Mouse (Mus musculus): ENCODE measurements around the gene Nabp2. TPM values are rescaled to one million over a fixed set of nuclear protein-coding genes. Genes with fewer than 3 reads are reported as not detected.

The Nabp2 gene
- total and polyA plus RNA-seq, 2 experiments from 2014 or later = 82.0 to 145 TPM

GRCm38 (mm10) chr10:128369599-128369998 lies 41.7 kb downstream of the Nabp2 start:
- Histone ChIP-seq H3K4me3 (ENCODE audit: low read depth, low read length) (peak overlapping the region; percentile 68), H3K36me3 (ENCODE audit: insufficient read depth, low read length) (no peaks in the 10 kb centered on the region), H3K4me1 (ENCODE audit: insufficient read depth, low read length) (no peaks in the 10 kb centered on the region), H3K9me3 (ENCODE audit: low read length) (no peaks in the 10 kb centered on the region), H3K27ac (ENCODE audit: low read depth, low read length) (peak overlapping the region; percentile 96), H3K4me2 (ENCODE audit: low read depth, low read length, poor library complexity, severe bottlenecking) (peak overlapping the region; percentile 91), H3K9ac (replicated peaks; ENCODE audit: low read length, poor library complexity, severe bottlenecking) (peak overlapping the region; percentile 77), H3K27me3 (ENCODE audit: insufficient read depth, low read length) (no peaks in the 10 kb centered on the region)
- DNase-seq (ENCODE audit: low spot score) (no peak), ATAC-seq (ENCODE audit: low FRiP score) (no peak)
- TF ChIP-seq CTCF (IDR thresholded peaks at IDR 0.05) = no peak
- 77% methylated on average over 6 of the region's 6 CpGs for WGBS

- WGBS = 2% methylated on average over 9 of the region's 9 CpGs
- no peaks in the 10 kb centered on the region for H3K9me3 ChIP-seq (ENCODE audit: low read length)
- peak overlapping the region; percentile 96 for H3K27ac ChIP-seq (ENCODE audit: low read depth, low read length)
- TF ChIP-seq CTCF (IDR thresholded peaks at IDR 0.05) = no peak
- peak overlapping the region; percentile 91 for H3K4me2 ChIP-seq (ENCODE audit: low read depth, low read length, poor library complexity, severe bottlenecking)
- no peaks in the 10 kb centered on the region for H3K4me1 ChIP-seq (ENCODE audit: insufficient read depth, low read length)
- DNase-seq (ENCODE audit: low spot score) (no peak), ATAC-seq (ENCODE audit: low FRiP score) (no peak)
- peak overlapping the region; percentile 77 for H3K9ac ChIP-seq (replicated peaks; ENCODE audit: low read length, poor library complexity, severe bottlenecking)
- H3K4me3 ChIP-seq (ENCODE audit: low read depth, low read length) = peak overlapping the region; percentile 68
- no peaks in the 10 kb centered on the region for H3K27me3 ChIP-seq (ENCODE audit: insufficient read depth, low read length)
- no peaks in the 10 kb centered on the region for H3K36me3 ChIP-seq (ENCODE audit: insufficient read depth, low read length)
Observed at GRCm38 (mm10) chr10:128369218-128369543, 42.1 kb downstream of the Nabp2 start.

- DNase-seq (ENCODE audit: low spot score) (peak; percentile 97), ATAC-seq (ENCODE audit: low FRiP score) (peak; percentile 94)
- 0 out of 2 replicates have a peak, but pooled peaks cover 1% of the 10 kb centered on the region for H3K36me3 ChIP-seq (ENCODE audit: insufficient read depth, low read length)
- peak within 1 kb of the TSS; percentile 96 for H3K27ac ChIP-seq (ENCODE audit: low read depth, low read length)
- H3K4me2 ChIP-seq (ENCODE audit: low read depth, low read length, poor library complexity, severe bottlenecking) = peak within 1 kb of the TSS; percentile 91
- H3K4me3 ChIP-seq (ENCODE audit: low read depth, low read length) = peak within 1 kb of the TSS; percentile 68
- under 1% methylated on average over 60 of the region's 87 CpGs for WGBS
- H3K9ac ChIP-seq (replicated peaks; ENCODE audit: low read length, poor library complexity, severe bottlenecking) = peak within 1 kb of the TSS; percentile 77
- H3K4me1 ChIP-seq (ENCODE audit: insufficient read depth, low read length) = no peaks in the 10 kb centered on the region
- H3K27me3 ChIP-seq (ENCODE audit: insufficient read depth, low read length) = no peaks in the 10 kb centered on the region
- H3K9me3 ChIP-seq (ENCODE audit: low read length) = no peaks in the 10 kb centered on the region
- no peak for TF ChIP-seq CTCF (IDR thresholded peaks at IDR 0.05)
Observed at GRCm38 (mm10) chr10:128368402-128369217, 42.7 kb downstream of the Nabp2 start, which contains the start of gene Coq10a. Gene Coq10a, minus strand, starts transcription at chr10:128368997.

GRCm38 (mm10) chr10:128367899-128368401 lies 43.3 kb downstream of the Nabp2 start:
- no peaks in the 10 kb centered on the region for H3K4me1 ChIP-seq (ENCODE audit: insufficient read depth, low read length)
- no peak for ATAC-seq (ENCODE audit: low FRiP score)
- H3K27me3 ChIP-seq (ENCODE audit: insufficient read depth, low read length) = no peaks in the 10 kb centered on the region
- peak overlapping the region; percentile 77 for H3K9ac ChIP-seq (replicated peaks; ENCODE audit: low read length, poor library complexity, severe bottlenecking)
- 13% methylated on average over 19 of the region's 19 CpGs for WGBS
- H3K4me3 ChIP-seq (ENCODE audit: low read depth, low read length) = peak overlapping the region; percentile 68
- peak overlapping the region; percentile 91 for H3K4me2 ChIP-seq (ENCODE audit: low read depth, low read length, poor library complexity, severe bottlenecking)
- no peaks in the 10 kb centered on the region for H3K9me3 ChIP-seq (ENCODE audit: low read length)
- H3K36me3 ChIP-seq (ENCODE audit: insufficient read depth, low read length) = peaks cover 8% of the 10 kb centered on the region
- peak overlapping the region; percentile 96 for H3K27ac ChIP-seq (ENCODE audit: low read depth, low read length)
- no peak for DNase-seq (ENCODE audit: low spot score)
- no peak for TF ChIP-seq CTCF (IDR thresholded peaks at IDR 0.05)

GRCm38 (mm10) chr10:128362568-128362967 lies 48.7 kb downstream of the Nabp2 start:
- TF ChIP-seq CTCF (IDR thresholded peaks at IDR 0.05) = peak; percentile 73
- H3K27me3 ChIP-seq (ENCODE audit: insufficient read depth, low read length) = no peaks in the 10 kb centered on the region
- peak; percentile 78 for DNase-seq (ENCODE audit: low spot score)
- peaks cover 50% of the 10 kb centered on the region for H3K36me3 ChIP-seq (ENCODE audit: insufficient read depth, low read length)
- 44% methylated on average over 3 of the region's 3 CpGs for WGBS
- no peak overlapping the region for H3K27ac ChIP-seq (ENCODE audit: low read depth, low read length)
- no peaks in the 10 kb centered on the region for H3K9me3 ChIP-seq (ENCODE audit: low read length)
- ATAC-seq (ENCODE audit: low FRiP score) = no peak
- no peak overlapping the region for H3K4me2 ChIP-seq (ENCODE audit: low read depth, low read length, poor library complexity, severe bottlenecking)
- H3K9ac ChIP-seq (replicated peaks; ENCODE audit: low read length, poor library complexity, severe bottlenecking) = no peak overlapping the region
- H3K4me3 ChIP-seq (ENCODE audit: low read depth, low read length) = no peak overlapping the region
- H3K4me1 ChIP-seq (ENCODE audit: insufficient read depth, low read length) = no peaks in the 10 kb centered on the region

- H3K36me3 ChIP-seq (ENCODE audit: insufficient read depth, low read length) = peaks cover 52% of the 10 kb centered on the region
- no peak overlapping the region for H3K27ac ChIP-seq (ENCODE audit: low read depth, low read length)
- H3K27me3 ChIP-seq (ENCODE audit: insufficient read depth, low read length) = no peaks in the 10 kb centered on the region
- no peaks in the 10 kb centered on the region for H3K9me3 ChIP-seq (ENCODE audit: low read length)
- H3K9ac ChIP-seq (replicated peaks; ENCODE audit: low read length, poor library complexity, severe bottlenecking) = no peak overlapping the region
- no peak overlapping the region for H3K4me2 ChIP-seq (ENCODE audit: low read depth, low read length, poor library complexity, severe bottlenecking)
- TF ChIP-seq CTCF (IDR thresholded peaks at IDR 0.05) = no peak
- WGBS = 93% methylated on average over 6 of the region's 6 CpGs
- no peak overlapping the region for H3K4me3 ChIP-seq (ENCODE audit: low read depth, low read length)
- no peak for ATAC-seq (ENCODE audit: low FRiP score)
- no peaks in the 10 kb centered on the region for H3K4me1 ChIP-seq (ENCODE audit: insufficient read depth, low read length)
- DNase-seq (ENCODE audit: low spot score) = no peak
Observed at GRCm38 (mm10) chr10:128361836-128362235, 49.5 kb downstream of the Nabp2 start.
